Mouse (Mus musculus) layer of hippocampus, postnatal 25 days (tissue): ENCODE data around the gene Gas2l1. TPM values are rescaled to one million over a fixed set of nuclear protein-coding genes. Genes with fewer than 3 reads are reported as not detected.

Experiments
- DNase-seq, 2 experiments: peaks; one replicate each; pipeline ENCODE4 v3.0.0; 2022; ENCODE audit warnings: mixed read lengths in 2 of 2, low spot score in 1 of 2; ENCODE audit errors: extremely low spot score in 1 of 2
- total RNA-seq, 2 experiments: library from RNA; stranded (reverse); gene quantifications; 2 replicates each; pipeline ENCODE4 v1.2.3; 2021

The Gas2l1 gene
- total RNA-seq, 2 experiments from 2014 or later, result 92.4 to 95.2 TPM

- DNase-seq, result no peak
Measured at GRCm38 (mm10) chr11:5046321-5046926, 18.7 kb downstream of the Gas2l1 start.

DNA sequence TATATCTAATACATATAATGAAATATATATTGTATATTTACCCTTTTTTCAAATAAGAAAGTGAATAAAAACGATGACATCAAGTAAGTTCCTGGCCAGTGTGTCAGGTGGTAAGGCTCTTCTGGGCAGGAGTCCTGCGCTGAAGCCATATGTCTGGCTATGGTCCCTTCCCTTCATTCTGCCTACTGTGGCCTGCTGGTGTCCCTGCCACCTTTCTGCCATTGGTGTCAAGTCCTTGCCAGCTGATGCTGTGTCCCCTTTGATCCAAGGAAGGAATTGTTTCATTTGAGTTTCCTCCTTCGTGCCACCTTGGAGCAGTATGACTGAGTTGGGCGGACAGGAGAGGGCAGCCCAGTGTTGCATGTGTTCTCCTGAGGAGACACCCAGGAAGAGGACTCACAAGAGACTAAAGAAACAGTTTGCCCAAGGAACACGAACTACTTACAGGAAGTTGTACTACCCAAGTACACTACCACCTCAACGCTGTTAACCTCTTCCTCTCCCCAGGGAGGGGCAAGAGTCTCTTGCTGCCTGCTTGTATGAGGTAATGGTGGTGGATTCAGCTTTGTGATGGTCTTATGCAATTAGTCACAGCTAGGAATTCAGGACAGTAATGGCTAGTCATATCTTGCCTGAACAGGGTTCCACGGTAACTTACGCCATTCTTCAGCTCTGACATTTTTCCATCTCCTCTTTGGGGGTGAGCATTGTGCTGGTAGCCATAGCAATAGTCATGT lies 22.3 kb downstream of the Gas2l1 start:
- DNase-seq, result no peak

DNA sequence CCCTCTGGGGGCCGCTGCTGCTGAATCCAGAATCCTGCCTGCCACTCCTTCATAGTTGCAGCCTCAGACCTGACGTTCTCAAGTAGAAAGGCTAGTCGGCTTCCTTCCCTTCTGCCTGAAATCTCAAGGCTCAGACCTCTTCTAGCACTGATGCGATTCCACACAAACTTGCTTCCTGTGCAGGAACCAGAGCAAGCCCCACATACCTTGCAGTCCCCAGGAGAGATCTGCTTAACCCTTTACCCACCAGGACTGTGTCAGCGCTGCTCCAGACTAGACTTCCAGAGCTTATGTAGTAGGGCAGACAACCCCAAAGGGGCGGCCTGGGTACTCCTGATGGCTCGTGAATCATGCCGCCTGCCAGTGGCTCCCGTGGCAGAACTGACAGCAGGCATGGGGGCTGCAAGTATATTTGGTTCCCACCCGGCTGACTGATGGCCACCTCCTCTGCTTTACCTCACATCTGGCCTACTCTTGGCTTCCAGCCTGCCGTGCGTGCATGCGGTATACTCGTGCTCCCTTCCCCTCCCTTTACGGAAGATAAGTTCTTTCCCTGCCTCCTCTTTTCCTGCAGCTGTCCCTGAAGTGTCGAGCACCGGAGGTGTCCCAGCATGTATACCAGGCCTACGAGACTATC lies 23.9 kb downstream of the Gas2l1 start:
- DNase-seq, result peak; percentile 46 to 51

- no peak for DNase-seq
Measured at GRCm38 (mm10) chr11:5040585-5040984, 24.5 kb downstream of the Gas2l1 start.

DNA sequence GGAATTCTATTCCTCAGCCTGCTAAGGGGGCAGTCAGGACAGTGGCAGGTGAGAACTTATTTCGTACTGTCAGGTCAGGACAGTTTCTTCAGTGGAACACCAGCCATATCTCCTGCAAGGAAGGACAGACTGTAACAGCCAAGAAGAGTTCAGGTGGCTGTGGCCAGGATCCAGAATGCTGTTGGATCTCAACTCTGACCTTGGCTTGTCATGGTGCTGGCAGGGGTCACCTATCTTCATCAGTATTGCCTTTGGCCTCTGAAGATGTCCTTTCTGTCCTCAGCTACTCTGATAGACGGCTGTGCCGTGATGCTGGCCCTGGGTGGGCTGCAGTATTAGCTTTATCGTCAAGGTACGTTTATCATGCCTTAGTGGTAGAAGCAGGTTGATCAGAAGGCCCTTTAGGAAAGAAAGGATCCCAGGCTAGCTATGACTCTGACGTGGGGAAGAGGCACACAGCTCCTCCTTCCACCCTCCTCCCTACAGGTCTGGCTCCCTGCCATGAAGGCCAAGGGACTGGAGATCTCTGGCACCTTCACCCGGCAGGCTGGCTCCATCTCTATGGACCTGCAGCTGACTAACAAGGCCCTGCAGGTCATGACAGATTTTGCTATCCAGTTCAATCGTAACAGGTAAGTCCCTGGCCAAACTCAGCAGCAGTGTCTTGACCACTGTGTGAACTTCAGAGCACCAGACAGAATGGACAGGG lies 27.8 kb downstream of the Gas2l1 start:
- no peak for DNase-seq

DNA sequence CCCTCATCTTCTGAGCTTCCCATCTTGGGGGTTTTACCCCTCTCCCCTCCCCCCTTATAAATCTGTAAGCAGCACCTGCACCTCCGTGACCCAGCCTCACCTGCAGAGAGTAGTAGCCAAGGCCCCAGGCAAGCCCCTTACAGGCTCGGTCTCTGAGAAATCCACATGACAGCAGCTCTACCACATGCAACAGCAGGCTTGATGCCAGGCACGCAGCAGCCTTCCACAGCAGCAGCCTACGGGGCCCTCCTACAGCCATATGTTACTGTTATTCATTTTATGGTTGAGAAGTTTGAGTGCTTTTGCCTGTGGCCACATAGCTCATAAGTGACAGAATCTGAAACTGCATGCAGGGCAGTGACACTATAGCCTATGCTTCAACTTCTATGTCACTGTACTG lies 29.7 kb downstream of the Gas2l1 start:
- DNase-seq, result peak in 1 of 2 experiments; percentile 60

- DNase-seq, result no peak
Measured at GRCm38 (mm10) chr11:5033136-5033535, 32.0 kb downstream of the Gas2l1 start.

DNA sequence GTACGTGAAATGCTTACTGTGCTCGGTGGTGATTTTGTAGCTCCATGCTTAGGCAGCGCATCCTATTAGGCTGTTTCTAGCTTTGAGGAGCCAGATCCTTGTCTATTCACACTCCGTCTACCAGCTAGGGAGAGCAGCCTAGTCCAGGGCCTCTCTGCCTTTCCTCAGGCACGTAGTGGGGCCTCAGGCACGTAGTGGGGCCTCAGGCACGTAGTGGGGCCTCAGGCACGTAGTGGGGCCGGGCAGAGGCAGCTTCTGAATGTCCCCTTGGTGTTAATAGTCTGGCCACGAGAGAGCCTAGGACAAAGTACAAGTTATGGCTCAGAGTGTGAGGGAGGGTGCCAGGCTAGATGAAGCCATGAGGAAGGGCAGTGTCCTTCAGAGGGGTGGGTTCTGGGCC lies 32.4 kb downstream of the Gas2l1 start:
- DNase-seq, result no peak

GRCm38 (mm10) chr11:5028228-5028627 lies 36.9 kb downstream of the Gas2l1 start:
- DNase-seq, result no peak

DNA sequence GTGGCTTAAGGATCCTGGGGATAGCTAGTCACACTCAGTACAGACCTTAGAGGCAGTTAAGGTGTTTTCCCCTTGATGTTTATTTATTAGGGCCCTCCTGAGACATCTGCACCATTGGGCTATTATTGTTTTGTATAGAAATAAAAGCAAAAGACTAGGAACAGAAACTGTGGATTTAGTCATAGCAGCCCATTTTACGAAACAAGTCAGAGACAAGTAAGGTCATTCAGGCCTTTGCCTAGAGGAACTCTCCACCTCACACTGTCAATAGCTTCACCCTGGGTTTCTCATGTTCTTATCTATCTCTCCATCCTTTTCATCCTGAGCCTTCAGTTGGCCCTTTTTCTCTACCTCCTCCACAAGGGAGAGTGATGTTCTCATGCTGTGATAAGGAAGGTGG lies 40.0 kb downstream of the Gas2l1 start:
- DNase-seq, result no peak

GRCm38 (mm10) chr11:5017506-5017905 lies 47.6 kb downstream of the Gas2l1 start:
- peak in 1 of 2 experiments; percentile 52 for DNase-seq

- no peak for DNase-seq
Measured at GRCm38 (mm10) chr11:5016286-5016685, 48.8 kb downstream of the Gas2l1 start.

DNA sequence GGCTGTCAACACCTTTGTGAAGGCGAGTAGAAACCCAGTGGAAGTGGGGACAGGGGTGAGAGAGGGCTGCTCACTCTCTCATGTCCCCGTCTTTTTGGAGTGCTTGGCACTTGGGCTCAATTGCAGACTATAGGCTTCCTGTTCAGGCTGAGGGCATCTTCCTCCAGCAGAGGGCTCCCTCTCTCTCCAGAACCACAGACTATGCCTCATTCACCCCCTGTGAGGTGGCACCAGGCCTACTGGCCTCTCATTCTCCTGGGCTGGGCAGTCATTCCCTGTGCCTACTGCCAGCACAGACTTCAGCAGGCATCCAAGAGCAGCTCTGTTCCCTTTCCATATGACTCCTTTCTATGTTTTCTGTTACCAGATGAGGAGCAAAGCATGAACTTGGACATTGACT lies 49.4 kb downstream of the Gas2l1 start:
- DNase-seq, result peak; percentile 55 to 73

DNA sequence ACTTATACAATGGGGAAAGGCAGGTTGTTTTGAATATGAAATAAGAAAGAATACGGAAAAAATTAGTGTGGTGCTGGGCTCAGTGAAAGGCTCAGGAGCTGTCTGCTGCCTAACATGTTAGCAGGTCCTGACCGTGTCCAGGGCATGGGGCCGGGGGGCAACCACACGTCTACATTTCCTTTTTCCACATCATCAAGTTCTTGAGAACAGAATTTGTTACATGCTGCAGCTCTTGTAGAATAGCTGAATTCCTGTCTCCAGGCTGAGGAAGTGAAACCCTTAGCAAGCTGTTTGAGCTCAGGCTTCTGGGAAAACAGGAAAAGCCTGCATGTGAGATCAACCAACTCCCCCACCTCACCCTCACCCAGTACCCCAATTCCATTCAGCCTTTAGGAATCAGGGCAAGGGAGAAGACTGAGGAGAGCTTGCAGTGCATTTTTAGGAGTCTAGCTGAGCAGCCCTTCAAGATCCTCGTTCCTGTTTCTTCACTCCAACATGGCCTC lies 52.9 kb downstream of the Gas2l1 start:
- no peak for DNase-seq

DNA sequence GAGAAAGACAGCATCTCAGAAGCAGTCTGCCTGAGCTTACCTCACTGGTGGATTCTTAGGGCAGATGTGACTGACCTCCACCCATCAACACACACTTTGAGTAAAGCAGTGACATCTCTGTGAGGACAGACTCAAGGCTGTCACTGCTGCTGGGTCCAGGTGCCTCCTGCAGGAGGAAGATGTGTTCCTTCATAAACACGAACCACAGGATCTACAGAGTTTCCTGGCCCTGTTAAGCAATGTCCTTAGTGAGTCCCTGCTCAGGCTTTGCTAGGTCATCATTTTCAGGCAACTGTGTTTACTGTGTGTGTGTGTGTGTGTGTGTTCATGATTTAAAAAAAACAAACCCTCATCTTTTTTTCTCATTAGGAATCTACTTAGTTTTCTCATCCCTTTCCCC lies 53.6 kb downstream of the Gas2l1 start:
- DNase-seq, result no peak

- no peak for DNase-seq
Measured at GRCm38 (mm10) chr11:5010205-5010604, 54.9 kb downstream of the Gas2l1 start.

GRCm38 (mm10) chr11:5009354-5010074 lies 55.6 kb downstream of the Gas2l1 start:
- no peak for DNase-seq

DNA sequence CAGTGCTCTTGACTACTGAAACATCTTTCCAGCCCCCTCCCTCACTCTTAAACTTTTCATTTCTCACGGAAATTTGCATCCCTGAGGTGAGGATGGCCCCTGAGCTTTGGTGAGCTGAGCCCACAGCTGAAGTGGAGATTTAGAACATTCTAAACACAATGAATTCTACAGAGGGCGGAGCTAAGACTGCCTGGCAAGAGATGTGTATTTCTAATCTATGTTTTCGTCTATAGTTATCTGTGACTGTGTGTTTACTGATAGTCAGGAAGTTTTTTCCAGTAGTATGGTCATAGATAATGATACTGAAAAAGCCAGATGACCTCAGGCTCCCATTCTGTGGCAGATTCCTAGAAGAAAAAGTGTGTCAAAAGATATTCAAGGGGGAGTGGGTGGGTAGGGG lies 56.3 kb downstream of the Gas2l1 start:
- DNase-seq, result no peak

DNA sequence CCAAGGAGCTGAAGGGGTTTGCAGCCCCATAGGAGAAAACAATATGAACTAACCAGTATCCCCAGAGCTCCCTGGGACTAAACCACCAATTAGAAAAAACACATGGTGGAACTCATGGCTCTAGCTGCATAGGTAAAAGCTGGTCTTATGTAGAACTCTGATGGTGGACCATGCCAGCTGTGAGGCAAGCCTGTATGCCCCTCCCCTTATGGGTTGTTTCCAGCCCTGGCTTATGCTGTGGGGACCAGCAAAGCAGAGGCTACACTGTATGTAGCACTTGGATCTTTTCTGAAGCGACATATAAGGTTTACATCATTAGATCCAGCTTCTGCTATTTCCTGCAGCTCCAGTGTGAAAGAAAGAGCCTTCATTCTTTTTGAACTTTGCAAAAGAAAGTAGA lies 57.9 kb downstream of the Gas2l1 start:
- DNase-seq, result no peak

GRCm38 (mm10) chr11:5005528-5005927 lies 59.6 kb downstream of the Gas2l1 start:
- DNase-seq, result no peak
